In the genomic region with DNA sequence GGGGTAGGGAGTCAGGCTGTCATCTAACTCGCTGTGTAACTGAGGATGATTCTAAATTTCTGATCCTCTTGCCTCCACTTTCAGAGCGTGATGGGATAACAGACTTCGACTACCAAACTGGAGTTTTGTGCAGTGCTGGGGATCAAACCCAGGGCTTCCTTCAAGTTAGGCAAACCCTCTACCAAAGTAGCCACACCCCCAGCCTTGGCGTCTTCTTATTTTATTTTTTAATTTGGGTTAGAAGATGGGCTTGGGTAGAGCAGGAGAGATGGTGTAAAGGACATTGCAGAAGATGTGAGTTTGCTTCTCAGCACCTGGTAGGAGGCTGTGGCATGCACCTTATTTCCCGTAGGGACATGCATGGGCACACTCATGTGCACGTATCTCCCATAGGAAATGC, we compare ENCODE assay signal across 8 mouse cellular contexts. TPM values are rescaled to one million over a fixed set of nuclear protein-coding genes. Genes with fewer than 3 reads are reported as not detected.
A peak's percentile ranks its signal among the peaks of the same experiment; 100 is the strongest.
DNase-seq lines count a peak whose midpoint lies in the region; ATAC-seq and TF ChIP-seq lines count a peak whose summit lies in the region.

No protein-coding gene starts in this region.

- no peaks in the 10 kb centered on the region for H3K36me3 ChIP-seq in heart, embryonic 10.5 days
- no peaks in the 10 kb centered on the region for H3K36me3 ChIP-seq in ES-E14 (ENCODE audit: control insufficient read depth, insufficient read depth, low read length, poor library complexity, severe bottlenecking)
- H3K36me3 ChIP-seq in hindbrain, embryonic 10.5 days: no peaks in the 10 kb centered on the region
- no peaks in the 10 kb centered on the region for H3K36me3 ChIP-seq in liver, postnatal 0 days (replicated peaks; ENCODE audit: insufficient read depth, low read length)

- H3K4me3 ChIP-seq in heart, embryonic 10.5 days: peak overlapping the region; percentile 83
- H3K4me3 ChIP-seq in ES-E14 (ENCODE audit: insufficient read depth in 1 of 2, low read depth in 1 of 2, low read length in 2 of 2, poor library complexity in 1 of 2, severe bottlenecking in 1 of 2): peak overlapping the region; percentile 95 to 97
- peak overlapping the region; percentile 89 for H3K4me3 ChIP-seq in hindbrain, embryonic 10.5 days
- H3K4me3 ChIP-seq in liver, postnatal 0 days (ENCODE audit: low read depth, low read length): peak overlapping the region; percentile 66

- H3K4me1 ChIP-seq in heart, embryonic 10.5 days: peaks cover 43% of the 10 kb centered on the region
- peaks cover 4% of the 10 kb centered on the region in 2 experiments; a peak in 1 of 4 replicates for H3K4me1 ChIP-seq in ES-E14 (ENCODE audit: control insufficient read depth in 2 of 2, insufficient read depth in 2 of 2, low read length in 2 of 2, poor library complexity in 1 of 2)
- H3K4me1 ChIP-seq in hindbrain, embryonic 10.5 days (replicated peaks): peaks cover 51% of the 10 kb centered on the region
- H3K4me1 ChIP-seq in liver, postnatal 0 days (ENCODE audit: insufficient read depth): peaks cover 34% of the 10 kb centered on the region

- ATAC-seq in liver, postnatal 0 days: no peak

- DNase-seq in heart, embryonic 10.5 days (ENCODE audit: low spot score): no peak
- no peak for DNase-seq in heart, postnatal 10 days
- no peak for DNase-seq in ES-E14 (ENCODE audit: low read depth, low spot score)
- no peak for DNase-seq in hindbrain, embryonic 10.5 days (ENCODE audit: low spot score)
- DNase-seq in liver, postnatal 0 days: no peak
- DNase-seq in ovary, postnatal 10 days (ENCODE audit: low spot score): no peak
- no peak for DNase-seq in adrenal gland, adult 18-20 months (ENCODE audit: low spot score in 2 of 2)
- DNase-seq in layer of hippocampus, adult 8-10 months (ENCODE audit: low spot score in 2 of 2): no peak

- no peak for TF ChIP-seq EP300 in liver, postnatal 0 days (IDR thresholded peaks at IDR 0.05; ENCODE audit: low read depth)

- intact Hi-C loops in heart, postnatal 10 days (cut with DNase I): loop anchor here (2.0 to 5.0 kb wide), 3 partner anchors 74 to 128 kb away; a partner anchor contains a TSS

- peak overlapping the region; percentile 92 for H3K27ac ChIP-seq in heart, embryonic 10.5 days
- H3K27ac ChIP-seq in ES-E14 (ENCODE audit: insufficient read depth, low read depth, low read length, poor library complexity, severe bottlenecking): no peak overlapping the region
- peak overlapping the region; percentile 95 for H3K27ac ChIP-seq in hindbrain, embryonic 10.5 days
- peak overlapping the region; percentile 86; the same call in 1 of the 2 replicates for H3K27ac ChIP-seq in liver, postnatal 0 days (ENCODE audit: low read depth)

- WGBS in heart, embryonic 10.5 days: 39% methylated on average over 6 of the region's 6 CpGs
- WGBS in hindbrain, embryonic 10.5 days: 36% methylated on average over 6 of the region's 6 CpGs
- 27% methylated on average over 6 of the region's 6 CpGs for WGBS in liver, postnatal 0 days (ENCODE audit: insufficient replicate concordance)

- H3K9ac ChIP-seq in ES-E14 (ENCODE audit: insufficient read depth, low read depth, low read length, poor library complexity, severe bottlenecking): no peak overlapping the region; the same call in 1 of the 2 replicates
- H3K9ac ChIP-seq in liver, postnatal 0 days (replicated peaks): peak overlapping the region; percentile 74

- in situ Hi-C loops in ES-E14 (cut with MboI; ENCODE audit: low sequenced_read_pairs in 2 of 2, unreplicated experiment in 2 of 2): no loop called here

- H3K4me2 ChIP-seq in liver, postnatal 0 days (ENCODE audit: low read depth, low read length): peak overlapping the region; percentile 80

- no peak for TF ChIP-seq CTCF in liver, postnatal 0 days (IDR thresholded peaks at IDR 0.05; ENCODE audit: low read depth)

- no peaks in the 10 kb centered on the region for H3K27me3 ChIP-seq in heart, embryonic 10.5 days (ENCODE audit: insufficient read depth, poor library complexity, severe bottlenecking)
- no peaks in the 10 kb centered on the region for H3K27me3 ChIP-seq in hindbrain, embryonic 10.5 days (ENCODE audit: insufficient read depth, poor library complexity, severe bottlenecking)
- no peaks in the 10 kb centered on the region for H3K27me3 ChIP-seq in liver, postnatal 0 days (ENCODE audit: insufficient read depth, low read length)

- H3K9me3 ChIP-seq in heart, embryonic 10.5 days: no peaks in the 10 kb centered on the region
- H3K9me3 ChIP-seq in ES-E14 (ENCODE audit: control insufficient read depth, insufficient read depth, low read depth, low read length): no peaks in the 10 kb centered on the region
- H3K9me3 ChIP-seq in hindbrain, embryonic 10.5 days: no peaks in the 10 kb centered on the region
- H3K9me3 ChIP-seq in liver, postnatal 0 days (ENCODE audit: low read length): no peaks in the 10 kb centered on the region

TF ChIP-seq in ES-E14, 5 proteins besides CTCF, POLR2A, EP300 and RAD21:
- TF ChIP-seq HCFC1 (IDR thresholded peaks at IDR 0.05; ENCODE audit: borderline replicate concordance, insufficient read depth, low read length) (no peak), CHD2 (IDR thresholded peaks at IDR 0.05; ENCODE audit: low read depth, low read length) (no peak), MAFK (IDR thresholded peaks at IDR 0.05; ENCODE audit: insufficient read depth, low read depth, low read length) (no peak), ZNF384 (IDR thresholded peaks at IDR 0.05; ENCODE audit: low read depth, low read length) (no peak), ZC3H11A (IDR thresholded peaks at IDR 0.05; ENCODE audit: borderline replicate concordance, low read depth, low read length) (no peak)

RNA-seq across cellular contexts. Expression of a gene that starts 0.5 kb away (rescaled TPM):
- 29.5 and 34.0 TPM in 2 replicates for polyA plus RNA-seq in heart, embryonic 10.5 days (2016; fragmentation: Nextera tagmentation; extraction: Ambion mirVana)
- 10 to 100 TPM; 42.9 to 45.9 TPM for total RNA-seq in heart, postnatal 10 days (2021)
- total RNA-seq in ES-E14 (2012; rRNA removed): 13.9 and 20.6 TPM in 2 replicates
- 29.6 and 35.2 TPM in 2 replicates for polyA plus RNA-seq in hindbrain, embryonic 10.5 days (2016; fragmentation: Nextera tagmentation; extraction: Ambion mirVana)
- polyA plus RNA-seq in liver, postnatal 0 days (2015; fragmentation: Nextera tagmentation; extraction: Ambion mirVana): 7.8 and 9.2 TPM in 2 replicates
- total RNA-seq in adrenal gland, adult 18-20 months (2021): 100 to 1,000 TPM in 1 of 2 experiments, 10 to 100 TPM in 1; 34.4 to 105 TPM
- total RNA-seq in layer of hippocampus, adult 8-10 months (2022): 100 to 1,000 TPM in 2 of 4 experiments, 10 to 100 TPM in 2; 80.5 to 110 (median 94.9) TPM
